Mouse (Mus musculus): ENCODE measurements around the gene Necab3.

GRCm38 (mm10) chr2:154538710-154539109 lies 20.0 kb downstream of the Necab3 start:
- TF ChIP-seq POLR2A (IDR thresholded peaks at IDR 0.05; ENCODE audit: control insufficient read depth, extremely low read depth, insufficient read depth, low read length, poor library complexity) (no peak), CTCF (IDR thresholded peaks at IDR 0.05; ENCODE audit: borderline replicate concordance, control insufficient read depth, extremely low read depth, insufficient read depth, low read length, poor library complexity) (no peak)

Data from thymus, adult 2 months (tissue).